Mouse (Mus musculus): ENCODE measurements around the gene Gm49027. TPM values are rescaled to one million over a fixed set of nuclear protein-coding genes. Genes with fewer than 3 reads are reported as not detected.
"Not testable (repeated sequence)": the region's sequence is repeated elsewhere in the genome, so short reads cannot be mapped to it uniquely, and the experiment has no call there.

Gene Gm49027
- polyA plus RNA-seq, 1 experiment from 2014 or later, result 1.6 TPM

- Histone ChIP-seq H3K9ac (peak within 1 kb of the TSS; percentile 88), H3K4me3 (peak within 1 kb of the TSS; percentile 94), H3K4me1 (peaks cover 28% of the 10 kb centered on the region), H3K27ac (peak within 1 kb of the TSS; percentile 81), H3K4me2 (replicated peaks) (peak within 1 kb of the TSS; percentile 96), H3K27me3 (no peaks in the 10 kb centered on the region), H3K36me3 (peaks cover 13% of the 10 kb centered on the region), H3K9me3 (replicated peaks) (no peaks in the 10 kb centered on the region)
- WGBS, result under 1% methylated on average over 77 of the region's 82 CpGs
- peak; percentile 98 for ATAC-seq (ENCODE audit: low FRiP score)
Measured at GRCm38 (mm10) chr5:123523692-123524392, 1.4 kb downstream of the Gm49027 start, which contains the start of gene Diablo. Gene Diablo (minus strand): TSS chr5:123524176.

GRCm38 (mm10) chr5:123522166-123522565 is 3.1 kb downstream of the Gm49027 start:
- WGBS, result 88% methylated on average over 1 of the region's 1 CpGs
- Histone ChIP-seq H3K4me1 (peaks cover 28% of the 10 kb centered on the region), H3K4me2 (replicated peaks) (no peak overlapping the region), H3K9me3 (replicated peaks) (no peaks in the 10 kb centered on the region), H3K4me3 (no peak overlapping the region), H3K36me3 (peaks cover 22% of the 10 kb centered on the region), H3K27me3 (no peaks in the 10 kb centered on the region), H3K27ac (no peak overlapping the region), H3K9ac (no peak overlapping the region)
- no peak for ATAC-seq (ENCODE audit: low FRiP score)

DNA sequence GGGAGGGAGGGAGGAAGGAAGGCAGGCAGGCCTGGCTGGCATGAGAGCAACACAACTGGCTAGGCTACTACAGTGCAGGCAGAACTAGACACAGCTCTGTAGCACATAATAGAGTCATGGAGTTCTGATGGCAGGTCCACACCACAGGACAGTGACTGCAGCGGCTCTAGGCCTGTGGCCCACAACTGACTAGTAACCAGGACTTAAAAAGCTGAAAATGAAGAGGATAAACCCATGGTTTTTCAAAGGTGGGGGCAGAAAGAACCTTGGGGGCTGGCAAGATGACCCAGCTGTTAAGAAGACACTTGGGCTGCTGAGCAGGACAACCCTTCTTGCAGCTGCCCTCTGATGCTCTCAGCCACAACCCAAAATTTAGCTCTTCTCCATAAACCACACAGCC is 3.7 kb downstream of the Gm49027 start:
- no peak overlapping the region for H3K27ac ChIP-seq
- peak overlapping the region; percentile 23; the same call in 1 of the 2 replicates for H3K9ac ChIP-seq
- no peak overlapping the region for H3K4me3 ChIP-seq
- H3K36me3 ChIP-seq, result peaks cover 26% of the 10 kb centered on the region
- H3K27me3 ChIP-seq, result no peaks in the 10 kb centered on the region
- peaks cover 28% of the 10 kb centered on the region for H3K4me1 ChIP-seq
- no peak overlapping the region for H3K4me2 ChIP-seq (replicated peaks)
- WGBS, result 86% methylated on average over 1 of the region's 1 CpGs
- no peaks in the 10 kb centered on the region for H3K9me3 ChIP-seq (replicated peaks)
- ATAC-seq (ENCODE audit: low FRiP score), result no peak

DNA sequence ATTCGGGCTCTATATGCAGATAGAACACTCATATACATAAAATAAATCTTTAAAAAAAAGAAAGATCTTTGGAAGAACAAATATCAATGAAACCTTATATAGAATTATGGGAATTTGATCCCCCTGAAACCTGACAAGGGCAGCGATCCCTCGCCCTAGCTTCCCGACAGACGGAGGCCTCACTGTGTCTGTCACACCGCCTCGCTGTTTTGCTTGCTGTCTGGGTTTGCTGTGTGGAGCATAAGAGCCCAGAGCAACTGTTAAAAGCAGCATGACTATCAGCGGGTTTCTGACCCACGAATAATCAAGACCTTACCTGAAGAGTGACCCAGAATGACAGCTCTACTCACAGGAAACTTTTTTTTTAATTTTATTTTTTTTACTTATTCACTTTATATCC is 4.6 kb downstream of the Gm49027 start:
- 84% methylated on average over 9 of the region's 9 CpGs for WGBS
- ATAC-seq (ENCODE audit: low FRiP score), result no peak

DNA sequence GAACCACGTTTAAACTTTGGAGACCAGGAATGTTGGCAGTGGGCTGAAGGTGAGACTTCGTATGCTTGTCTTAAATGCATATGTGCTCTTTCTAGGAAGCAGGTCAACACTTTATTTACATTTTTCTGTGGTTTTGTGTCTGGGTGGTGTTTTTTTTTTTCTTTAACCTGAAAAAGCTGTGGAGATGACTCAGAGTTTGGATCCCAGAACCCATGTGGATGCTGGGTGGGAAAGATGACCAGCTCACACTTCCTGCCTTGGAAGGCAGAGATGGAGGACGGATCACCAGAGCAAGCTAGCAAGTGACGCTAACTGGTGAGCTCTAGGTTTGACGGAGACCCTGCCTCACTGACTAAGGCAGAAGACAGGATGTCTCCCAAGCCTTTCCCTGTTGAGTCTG is 10.4 kb downstream of the Gm49027 start:
- no peaks in the 10 kb centered on the region for H3K27me3 ChIP-seq
- H3K9me3 ChIP-seq (replicated peaks), result no peaks in the 10 kb centered on the region
- ATAC-seq (ENCODE audit: low FRiP score), result no peak
- H3K9ac ChIP-seq, result no peak overlapping the region
- no peaks in the 10 kb centered on the region for H3K4me1 ChIP-seq
- 93% methylated on average over 5 of the region's 5 CpGs for WGBS
- H3K36me3 ChIP-seq, result peaks cover 65% of the 10 kb centered on the region
- H3K4me3 ChIP-seq, result no peak overlapping the region
- no peak overlapping the region for H3K4me2 ChIP-seq (replicated peaks)
- H3K27ac ChIP-seq, result no peak overlapping the region

More for the DNA sequence above, 4.6 kb downstream of the Gm49027 start:
- Histone ChIP-seq H3K4me2 (replicated peaks) (no peak overlapping the region), H3K27ac (no peak overlapping the region), H3K9ac (no peak overlapping the region), H3K4me1 (peaks cover 28% of the 10 kb centered on the region), H3K4me3 (no peak overlapping the region), H3K9me3 (replicated peaks) (no peaks in the 10 kb centered on the region), H3K36me3 (peaks cover 35% of the 10 kb centered on the region), H3K27me3 (no peaks in the 10 kb centered on the region)

DNA sequence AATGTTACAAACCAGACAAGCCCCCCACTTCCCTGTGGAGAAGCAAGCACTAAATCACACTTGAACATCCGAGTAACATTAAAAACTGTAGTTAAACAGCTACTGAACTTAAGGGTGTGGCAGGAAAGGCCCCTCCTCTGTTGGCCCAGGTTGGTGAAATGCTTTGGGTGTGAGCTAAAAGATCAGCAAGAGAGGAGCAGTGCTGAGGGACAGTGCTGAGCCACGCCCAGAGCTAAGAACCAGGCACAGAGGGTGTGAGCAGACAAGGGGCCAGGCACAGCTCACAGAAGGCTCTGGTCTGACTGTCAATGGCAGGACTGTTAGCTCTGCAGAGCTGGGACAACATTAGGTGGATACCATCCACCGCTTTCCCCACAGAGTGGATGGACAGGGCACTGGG is 13.2 kb downstream of the Gm49027 start:
- ATAC-seq (ENCODE audit: low FRiP score), result no peak
- peaks cover 6% of the 10 kb centered on the region; the same call in 1 of the 2 replicates for H3K27me3 ChIP-seq
- H3K9me3 ChIP-seq (replicated peaks), result no peaks in the 10 kb centered on the region
- H3K36me3 ChIP-seq, result peaks cover 42% of the 10 kb centered on the region
- WGBS, result 86% methylated on average over 3 of the region's 3 CpGs
- no peak overlapping the region for H3K4me2 ChIP-seq (replicated peaks)
- H3K4me1 ChIP-seq, result peaks cover 13% of the 10 kb centered on the region; the same call in 1 of the 2 replicates
- no peak overlapping the region for H3K4me3 ChIP-seq
- H3K9ac ChIP-seq, result no peak overlapping the region
- no peak overlapping the region for H3K27ac ChIP-seq

DNA sequence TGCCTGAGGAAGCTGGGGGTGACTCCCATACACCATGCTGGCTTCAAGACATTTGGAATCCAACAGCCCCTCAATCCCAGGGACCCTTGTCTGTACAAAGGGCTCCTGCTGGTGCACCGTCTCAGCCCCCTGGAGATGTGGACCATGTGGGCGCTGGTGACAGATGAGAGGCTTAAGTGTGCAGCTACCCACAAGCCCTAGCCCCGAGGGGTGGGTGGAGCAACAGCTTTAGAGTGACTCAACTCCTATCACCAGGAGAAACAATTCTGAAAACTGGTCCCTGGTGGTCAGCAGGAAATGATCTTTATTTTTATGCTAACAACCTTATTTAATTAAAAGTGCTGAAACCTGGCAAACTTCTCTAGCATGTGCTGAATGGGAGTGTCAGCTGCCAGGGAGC is 13.9 kb downstream of the Gm49027 start:
- not testable (repeated sequence) for ATAC-seq (ENCODE audit: low FRiP score)
- 84% methylated on average over 3 of the region's 3 CpGs for WGBS
- peaks cover 37% of the 10 kb centered on the region for H3K36me3 ChIP-seq

DNA sequence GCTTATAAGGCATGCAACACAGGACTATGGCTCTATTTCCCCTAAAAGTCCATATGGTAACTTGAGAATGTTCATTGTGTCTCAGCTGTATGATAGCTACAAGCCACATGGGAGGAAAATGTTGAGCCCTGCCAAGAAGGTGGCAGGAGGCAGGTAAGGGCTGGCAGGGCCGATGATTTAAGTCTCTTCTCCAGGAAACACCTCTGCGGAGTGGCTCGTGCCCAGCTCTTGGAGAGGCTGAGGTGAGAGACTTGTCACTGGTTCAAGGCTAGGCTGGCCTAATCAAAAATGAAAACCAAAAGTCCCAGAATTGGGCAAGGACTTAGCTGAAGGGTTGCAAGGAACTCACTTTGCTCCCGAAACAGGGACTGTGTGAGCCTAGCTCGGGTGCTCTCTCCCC is 15.1 kb downstream of the Gm49027 start, which contains the start of gene B3gnt4:
B3gnt4 (plus strand) TSS at position 301 of the 400 bp plus-strand sequence.
- Histone ChIP-seq H3K36me3 (peaks cover 27% of the 10 kb centered on the region), H3K27ac (no peak within 1 kb of the TSS), H3K9me3 (replicated peaks) (no peaks in the 10 kb centered on the region), H3K4me1 (peaks cover 13% of the 10 kb centered on the region; the same call in 1 of the 2 replicates), H3K4me2 (replicated peaks) (peak within 1 kb of the TSS; percentile 76), H3K27me3 (peaks cover 13% of the 10 kb centered on the region), H3K9ac (no peak within 1 kb of the TSS), H3K4me3 (no peak within 1 kb of the TSS)
- ATAC-seq (ENCODE audit: low FRiP score), result no peak
- 92% methylated on average over 5 of the region's 5 CpGs for WGBS

More for the DNA sequence above, 13.9 kb downstream of the Gm49027 start:
- not testable (repeated sequence) for H3K9me3 ChIP-seq (replicated peaks); H3K4me2 ChIP-seq (replicated peaks); H3K27me3 ChIP-seq; H3K27ac ChIP-seq; H3K9ac ChIP-seq; H3K4me3 ChIP-seq
- H3K4me1 ChIP-seq, result peaks cover 13% of the 10 kb centered on the region; the same call in 1 of the 2 replicates

- no peak for ATAC-seq (ENCODE audit: low FRiP score)
- H3K9me3 ChIP-seq (replicated peaks), result no peaks in the 10 kb centered on the region
- 9% methylated on average over 12 of the region's 12 CpGs for WGBS
- peaks cover 13% of the 10 kb centered on the region for H3K27me3 ChIP-seq
- peaks cover 13% of the 10 kb centered on the region; the same call in 1 of the 2 replicates for H3K4me1 ChIP-seq
- peak overlapping the region; percentile 56 for H3K4me3 ChIP-seq
- H3K27ac ChIP-seq, result no peak overlapping the region
- H3K9ac ChIP-seq, result peak overlapping the region; percentile 70
- peaks cover 25% of the 10 kb centered on the region for H3K36me3 ChIP-seq
- peak overlapping the region; percentile 76 for H3K4me2 ChIP-seq (replicated peaks)
Measured at GRCm38 (mm10) chr5:123508921-123509320, 16.4 kb downstream of the Gm49027 start.

GRCm38 (mm10) chr5:123507936-123508723 is 17.2 kb downstream of the Gm49027 start:
- peak; percentile 91 for ATAC-seq (ENCODE audit: low FRiP score)
- WGBS, result 1% methylated on average over 57 of the region's 59 CpGs
- H3K9me3 ChIP-seq (replicated peaks), result no peaks in the 10 kb centered on the region
- peaks cover 17% of the 10 kb centered on the region for H3K4me1 ChIP-seq
- peak overlapping the region; percentile 76 for H3K4me2 ChIP-seq (replicated peaks)
- H3K9ac ChIP-seq, result peak overlapping the region; percentile 70
- peaks cover 13% of the 10 kb centered on the region for H3K27me3 ChIP-seq
- peak overlapping the region; percentile 56 for H3K4me3 ChIP-seq
- no peak overlapping the region for H3K27ac ChIP-seq
- H3K36me3 ChIP-seq, result peaks cover 25% of the 10 kb centered on the region

DNA sequence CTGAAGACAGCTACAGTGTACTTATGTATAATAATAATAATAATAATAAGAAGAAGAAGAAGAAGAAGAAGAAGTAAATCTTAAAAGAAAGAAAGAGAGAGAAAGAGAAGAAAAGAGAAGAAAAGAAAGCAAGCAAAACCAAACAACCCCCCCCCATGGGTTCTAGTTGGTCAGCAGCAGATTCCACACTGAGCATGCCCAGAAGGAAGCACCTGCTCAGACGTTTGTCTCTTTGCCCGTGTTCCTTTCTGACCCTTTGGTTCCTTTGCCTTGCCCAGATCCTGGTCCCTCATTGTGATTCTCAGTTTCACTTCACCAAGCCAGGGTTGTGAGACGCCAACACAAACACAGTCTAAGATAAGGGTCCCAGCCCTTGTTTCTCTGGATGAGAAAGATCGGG is 23.3 kb downstream of the Gm49027 start:
- H3K4me3 ChIP-seq, result no peak overlapping the region
- peaks cover 13% of the 10 kb centered on the region for H3K27me3 ChIP-seq
- no peak for ATAC-seq (ENCODE audit: low FRiP score)
- no peaks in the 10 kb centered on the region for H3K9me3 ChIP-seq (replicated peaks)
- H3K4me2 ChIP-seq (replicated peaks), result no peak overlapping the region
- no peak overlapping the region for H3K27ac ChIP-seq
- peaks cover 13% of the 10 kb centered on the region for H3K4me1 ChIP-seq
- H3K36me3 ChIP-seq, result no peaks in the 10 kb centered on the region
- no peak overlapping the region for H3K9ac ChIP-seq
- 79% methylated on average over 4 of the region's 4 CpGs for WGBS

- Histone ChIP-seq H3K4me3 (no peak overlapping the region), H3K36me3 (no peaks in the 10 kb centered on the region), H3K27me3 (peaks cover 7% of the 10 kb centered on the region; the same call in 1 of the 2 replicates), H3K4me1 (peaks cover 18% of the 10 kb centered on the region), H3K4me2 (replicated peaks) (no peak overlapping the region), H3K9me3 (replicated peaks) (no peaks in the 10 kb centered on the region), H3K9ac (no peak overlapping the region), H3K27ac (no peak overlapping the region)
- WGBS, result 48% methylated on average over 4 of the region's 4 CpGs
- ATAC-seq (ENCODE audit: low FRiP score), result no peak
Measured at GRCm38 (mm10) chr5:123499717-123500116, 25.6 kb downstream of the Gm49027 start.

Measured in hindbrain, embryonic 12.5 days (tissue).